Mouse (Mus musculus) heart, postnatal 0 days (tissue): ENCODE results near the gene Madcam1. TPM values are rescaled to one million over a fixed set of nuclear protein-coding genes. Genes with fewer than 3 reads are reported as not detected.

Experiments used
- ATAC-seq: fragments of 200-750 bp; cut with Nextera tagmentation; 2 replicates; pipeline ENCODE4 v1.8.0; 2017; ENCODE audit warnings: low read depth, moderate number of reproducible peaks, moderate library complexity; ENCODE audit not compliant: insufficient read depth
- DNase-seq: peaks from one replicate; pipeline ENCODE4 v3.0.0-alpha.2; 2016; ENCODE audit warnings: low spot score
- H3K27ac ChIP-seq: fragments of 300-500 bp; sonication (generic); 2 replicates; pipeline ENCODE4 v1.5.1; 2014; ENCODE audit warnings: low read depth, mild to moderate bottlenecking
- H3K27me3 ChIP-seq: fragments of 300-500 bp; sonication (generic); 2 replicates; pipeline ENCODE4 v1.6.1; 2014; ENCODE audit warnings: low read length, mixed read lengths; ENCODE audit not compliant: control insufficient read depth, insufficient read depth
- H3K36me3 ChIP-seq: fragments of 300-500 bp; sonication (generic); replicated peaks from 2 replicates; pipeline ENCODE4 v1.6.1; 2014; ENCODE audit warnings: low read length, mixed read lengths; ENCODE audit not compliant: control insufficient read depth, insufficient read depth
- H3K4me1 ChIP-seq: fragments of 300-500 bp; sonication (generic); 2 replicates; pipeline ENCODE4 v1.6.1; 2014; ENCODE audit warnings: antibody characterized with exemption; ENCODE audit not compliant: control insufficient read depth, insufficient read depth
- H3K4me2 ChIP-seq: fragments of 300-500 bp; sonication (generic); 2 replicates; pipeline ENCODE4 v1.6.1; 2014; ENCODE audit warnings: low read depth, mild to moderate bottlenecking, low read length, moderate library complexity
- H3K4me3 ChIP-seq: fragments of 300-500 bp; sonication (generic); 2 replicates; pipeline ENCODE4 v1.5.1; 2014; ENCODE audit warnings: low read depth, low read length
- H3K9ac ChIP-seq: fragments of 300-500 bp; sonication (generic); replicated peaks from 2 replicates; pipeline ENCODE4 v1.6.1; 2014; ENCODE audit warnings: low read depth, low read length, mixed read lengths
- H3K9me3 ChIP-seq: fragments of 300-500 bp; sonication (generic); replicated peaks from 2 replicates; pipeline ENCODE4 v1.6.1; 2016; ENCODE audit warnings: low read length; ENCODE audit not compliant: control insufficient read depth
- CTCF ChIP-seq: IDR thresholded peaks from 2 replicates; pipeline ENCODE4 v1.5.1; 2016; ENCODE audit warnings: antibody characterized with exemption, control low read depth, low read depth
- EP300 ChIP-seq: IDR thresholded peaks from 2 replicates; pipeline ENCODE4 v1.6.1; 2016; ENCODE audit warnings: antibody characterized with exemption, low read depth
- WGBS: fragments of 180-500 bp; shearing (Covaris S2); extraction: QIAGEN DNeasy Blood & Tissue Kit; methylation state at CpG from one replicate; pipeline ENCODE4 v1.1.7; 2014; 5-methylcytosine and 5-hydroxymethylcytosine counted together
- polyA plus RNA-seq: library from polyadenylated mRNA; unstranded; fragments of >200 nt; fragmentation: Nextera tagmentation; extraction: Ambion mirVana; gene quantifications from 2 replicates; pipeline ENCODE4 v1.2.1, GENCODE M21; 2015
- total RNA-seq: library from RNA; depleted of rRNA; stranded (reverse); fragments of >200 nt; gene quantifications from 2 replicates; pipeline ENCODE4 v1.2.3, GENCODE M21; 2014; ENCODE audit warnings: low replicate concordance

Gene Madcam1
- total and polyA plus RNA-seq, 2 experiments from 2014 or later = 1.3 TPM; not detected in 1

- Histone ChIP-seq H3K9ac (no peak overlapping the region), H3K27me3 (peaks cover 18% of the 10 kb centered on the region), H3K9me3 (no peaks in the 10 kb centered on the region), H3K27ac (no peak overlapping the region), H3K4me1 (no peaks in the 10 kb centered on the region), H3K4me3 (no peak overlapping the region), H3K36me3 (no peaks in the 10 kb centered on the region), H3K4me2 (no peak overlapping the region)
- 9% methylated on average over 4 of the region's 4 CpGs for WGBS
- ATAC-seq (no peak), DNase-seq (no peak)
- TF ChIP-seq CTCF = peak; percentile 38
- TF ChIP-seq EP300 = no peak
These were observed 5.5 kb upstream of the Madcam1 start for GRCm38 (mm10) chr10:79658829-79659228.

GRCm38 (mm10) chr10:79660298-79660697 lies 4.1 kb upstream of the Madcam1 start:
- DNase-seq (no peak), ATAC-seq (no peak)
- Histone ChIP-seq H3K9me3 (no peaks in the 10 kb centered on the region), H3K27me3 (peaks cover 8% of the 10 kb centered on the region; the same call in 1 of the 2 replicates), H3K4me2 (no peak overlapping the region), H3K4me3 (no peak overlapping the region), H3K36me3 (no peaks in the 10 kb centered on the region), H3K4me1 (no peaks in the 10 kb centered on the region), H3K27ac (no peak overlapping the region), H3K9ac (no peak overlapping the region)
- TF ChIP-seq CTCF (peak; percentile 36), EP300 (no peak)
- WGBS = 72% methylated on average over 2 of the region's 2 CpGs

GRCm38 (mm10) chr10:79661861-79662260 lies 2.5 kb upstream of the Madcam1 start:
- peak overlapping the region; percentile 44; the same call in 1 of the 2 replicates for H3K27ac ChIP-seq
- ATAC-seq = no peak

GRCm38 (mm10) chr10:79665051-79665450 lies 692 bp downstream of the Madcam1 start:
- Histone ChIP-seq H3K9me3 (no peaks in the 10 kb centered on the region), H3K36me3 (no peaks in the 10 kb centered on the region), H3K27ac (no peak overlapping the region), H3K4me3 (no peak overlapping the region), H3K9ac (no peak overlapping the region), H3K27me3 (no peaks in the 10 kb centered on the region), H3K4me1 (0 out of 2 replicates have a peak, but pooled peaks cover 2% of the 10 kb centered on the region), H3K4me2 (no peak overlapping the region)
- TF ChIP-seq EP300 (no peak), CTCF (no peak)
- no peak for ATAC-seq
- DNase-seq = no peak
- WGBS = 84% methylated on average over 8 of the region's 8 CpGs

More at GRCm38 (mm10) chr10:79661861-79662260, 2.5 kb upstream of the Madcam1 start:
- Histone ChIP-seq H3K9ac (no peak overlapping the region), H3K4me2 (no peak overlapping the region), H3K4me3 (no peak overlapping the region), H3K9me3 (no peaks in the 10 kb centered on the region), H3K27me3 (no peaks in the 10 kb centered on the region), H3K4me1 (no peaks in the 10 kb centered on the region), H3K36me3 (no peaks in the 10 kb centered on the region)
- TF ChIP-seq CTCF = no peak
- no peak for TF ChIP-seq EP300
- no peak for DNase-seq
- 39% methylated on average over 3 of the region's 3 CpGs for WGBS

- Histone ChIP-seq H3K9ac (no peak overlapping the region), H3K4me1 (0 out of 2 replicates have a peak, but pooled peaks cover 9% of the 10 kb centered on the region), H3K4me2 (no peak overlapping the region), H3K9me3 (no peaks in the 10 kb centered on the region), H3K4me3 (no peak overlapping the region), H3K36me3 (no peaks in the 10 kb centered on the region), H3K27ac (no peak overlapping the region), H3K27me3 (no peaks in the 10 kb centered on the region)
- TF ChIP-seq EP300 = no peak
- TF ChIP-seq CTCF = no peak
- DNase-seq (no peak), ATAC-seq (no peak)
- 69% methylated on average over 9 of the region's 9 CpGs for WGBS
These were observed 2.1 kb downstream of the Madcam1 start for GRCm38 (mm10) chr10:79666493-79666892.

- ATAC-seq = no peak
- DNase-seq = no peak
- 0 out of 2 replicates have a peak, but pooled peaks cover 9% of the 10 kb centered on the region for H3K4me1 ChIP-seq
- no peak overlapping the region for H3K4me3 ChIP-seq
- TF ChIP-seq CTCF (no peak), EP300 (no peak)
- H3K9me3 ChIP-seq = no peaks in the 10 kb centered on the region
- H3K27me3 ChIP-seq = no peaks in the 10 kb centered on the region
- H3K4me2 ChIP-seq = no peak overlapping the region
- H3K36me3 ChIP-seq = no peaks in the 10 kb centered on the region
- 86% methylated on average over 5 of the region's 5 CpGs for WGBS
- no peak overlapping the region for H3K9ac ChIP-seq
- H3K27ac ChIP-seq = no peak overlapping the region
These were observed 3.7 kb downstream of the Madcam1 start for GRCm38 (mm10) chr10:79668076-79668475.
